Mouse (Mus musculus): ENCODE measurements at regions not wholly inside any gene's neighbourhood (a gene's known extent, or its start where the extent isn't known, plus 50 kb on each side); places are given as distances from the start of the nearest gene placed in this dataset. TPM values are rescaled to one million over a fixed set of nuclear protein-coding genes. Genes with fewer than 3 reads are reported as not detected.

DNA sequence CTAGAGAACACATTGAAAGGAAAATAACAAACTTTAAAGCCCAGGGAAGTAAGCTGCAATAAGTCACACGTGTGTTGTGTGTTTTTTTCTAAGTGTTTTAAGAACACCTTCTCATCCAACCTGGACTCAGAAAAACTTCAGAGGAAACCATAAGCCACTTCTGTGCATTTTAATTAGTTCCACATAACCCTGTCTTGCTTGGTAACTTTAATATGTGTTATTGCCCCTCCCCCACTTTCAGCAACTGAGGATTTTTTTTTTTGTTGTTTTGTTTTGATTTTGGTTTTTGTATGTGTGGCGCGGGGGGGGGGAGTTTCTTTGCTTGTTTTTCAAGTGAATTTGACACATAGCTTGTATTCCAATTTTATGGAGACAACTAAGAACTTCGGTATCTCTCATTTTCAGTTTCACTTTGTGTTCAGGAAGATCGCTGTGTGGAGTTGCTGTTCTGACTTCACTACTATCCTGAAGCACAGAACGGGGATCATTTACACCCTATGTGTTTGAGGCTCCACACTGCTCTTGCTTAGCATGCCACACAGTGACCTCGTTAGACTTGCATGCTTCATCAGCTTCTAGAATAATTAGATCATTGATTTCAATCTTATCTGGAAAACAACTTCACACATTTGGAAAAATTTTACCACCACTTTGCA is 54.2 kb upstream of the Dpyd start:
- Histone ChIP-seq H3K9ac (replicated peaks) (no peak overlapping the region), H3K9me3 (no peaks in the 10 kb centered on the region), H3K4me3 (no peak overlapping the region), H3K36me3 (no peaks in the 10 kb centered on the region), H3K4me1 (peaks cover 8% of the 10 kb centered on the region; the same call in 1 of the 2 replicates), H3K27ac (replicated peaks) (no peak overlapping the region), H3K4me2 (replicated peaks) (no peak overlapping the region), H3K27me3 (no peaks in the 10 kb centered on the region)
- ATAC-seq (ENCODE audit: low FRiP score, low read depth), result no peak
- WGBS, result 82% methylated on average over 7 of the region's 7 CpGs

- ATAC-seq (ENCODE audit: low FRiP score, low read depth), result no peak
- peaks cover 8% of the 10 kb centered on the region; the same call in 1 of the 2 replicates for H3K4me1 ChIP-seq
- no peaks in the 10 kb centered on the region for H3K27me3 ChIP-seq
- no peak overlapping the region for H3K9ac ChIP-seq (replicated peaks)
- H3K4me3 ChIP-seq, result no peak overlapping the region
- no peaks in the 10 kb centered on the region for H3K36me3 ChIP-seq
- H3K4me2 ChIP-seq (replicated peaks), result no peak overlapping the region
- H3K9me3 ChIP-seq, result no peaks in the 10 kb centered on the region
- H3K27ac ChIP-seq (replicated peaks), result no peak overlapping the region
- 87% methylated on average over 4 of the region's 4 CpGs for WGBS
Observed at GRCm38 (mm10) chr3:118510837-118511236, 51.1 kb upstream of the Dpyd start.

DNA sequence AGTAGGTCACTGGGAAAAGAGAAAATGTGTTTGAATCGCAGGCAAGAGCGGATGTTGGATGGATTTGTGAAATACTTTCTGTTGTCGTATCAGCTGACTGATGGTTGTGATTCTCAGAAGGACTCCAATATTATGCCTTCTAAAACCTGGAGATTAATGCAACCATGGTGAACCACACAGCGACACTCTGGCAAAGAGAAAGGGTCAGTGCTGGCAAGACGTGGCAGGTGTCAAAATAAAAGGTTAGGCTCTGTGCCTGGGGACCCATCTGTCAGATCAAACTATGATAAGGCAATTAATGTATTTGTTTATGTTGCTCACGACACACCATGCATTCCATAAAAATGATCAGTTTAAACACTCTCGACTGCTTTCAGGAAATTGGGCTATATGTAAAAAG is 50.0 kb upstream of the Dpyd start:
- no peak for ATAC-seq (ENCODE audit: low FRiP score, low read depth)
- 36% methylated on average over 7 of the region's 7 CpGs for WGBS
- no peaks in the 10 kb centered on the region for H3K27me3 ChIP-seq

More for the DNA sequence above, 50.0 kb upstream of the Dpyd start:
- Histone ChIP-seq H3K36me3 (no peaks in the 10 kb centered on the region), H3K4me2 (replicated peaks) (no peak overlapping the region), H3K27ac (replicated peaks) (no peak overlapping the region), H3K4me3 (no peak overlapping the region), H3K9me3 (no peaks in the 10 kb centered on the region), H3K4me1 (peaks cover 8% of the 10 kb centered on the region; the same call in 1 of the 2 replicates), H3K9ac (replicated peaks) (no peak overlapping the region)

MicroRNAs encoded in the stretch of these regions (microRNA counts, 519-probe panel; counts per million panel counts)
- 5,512 counts per million, percentile 52 among the panel's probes with 10 or more counts for microRNA mmu-miR-137

Small RNA genes in the stretch of these regions (microRNA-seq; reads per million reads assigned to microRNA genes)
- gene Gm24155, result not detected
- 4,541 reads per million, percentile 89 among the genes with 10 or more reads in this experiment for gene Mir137

Data from midbrain, embryonic 12.5 days (tissue).